Mouse (Mus musculus) CD4-positive, CD25-positive, alpha-beta regulatory T cell, adult 4 months (primary cell): ENCODE measurements around the gene Snx9. TPM values are rescaled to one million over a fixed set of nuclear protein-coding genes. Genes with fewer than 3 reads are reported as not detected.

ENCODE experiments used
- ATAC-seq: one replicate; pipeline ENCODE4 v1.8.0; 2017
- polyA plus RNA-seq, 2 experiments: library from polyadenylated mRNA; unstranded; fragments of 100-300 nt; shearing (Covaris generic); gene quantifications; one replicate each; pipeline ENCODE4 v1.2.1; 2017

The Snx9 gene
- polyA plus RNA-seq, 2 experiments from 2014 or later: 4.3 to 4.9 TPM

DNA sequence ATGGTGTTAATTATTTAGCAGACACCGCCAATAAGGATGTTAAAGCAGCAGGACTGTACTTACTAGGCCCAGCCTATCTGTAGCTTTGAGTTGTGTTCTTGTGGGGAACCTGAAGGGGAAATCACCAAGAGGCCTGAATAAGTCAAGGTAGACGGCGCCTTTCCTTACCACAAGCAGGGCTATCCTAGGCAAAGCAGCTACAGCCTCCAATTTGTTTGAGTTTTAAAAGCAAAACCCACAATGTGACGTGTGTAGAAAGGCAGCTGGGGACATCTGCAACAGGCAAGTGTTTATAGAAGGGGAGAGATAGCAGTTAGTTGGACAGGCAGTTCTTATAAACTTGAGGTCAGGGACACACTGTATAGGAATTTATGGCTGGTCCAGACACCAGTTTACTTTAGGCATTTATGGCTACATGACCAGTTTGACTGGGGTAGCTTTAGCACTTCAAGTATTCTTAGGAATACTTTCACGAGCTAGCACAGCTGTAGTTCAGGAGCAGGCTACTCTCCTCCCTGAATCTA, 129.2 kb downstream of the Snx9 start:
- no peak for ATAC-seq

DNA sequence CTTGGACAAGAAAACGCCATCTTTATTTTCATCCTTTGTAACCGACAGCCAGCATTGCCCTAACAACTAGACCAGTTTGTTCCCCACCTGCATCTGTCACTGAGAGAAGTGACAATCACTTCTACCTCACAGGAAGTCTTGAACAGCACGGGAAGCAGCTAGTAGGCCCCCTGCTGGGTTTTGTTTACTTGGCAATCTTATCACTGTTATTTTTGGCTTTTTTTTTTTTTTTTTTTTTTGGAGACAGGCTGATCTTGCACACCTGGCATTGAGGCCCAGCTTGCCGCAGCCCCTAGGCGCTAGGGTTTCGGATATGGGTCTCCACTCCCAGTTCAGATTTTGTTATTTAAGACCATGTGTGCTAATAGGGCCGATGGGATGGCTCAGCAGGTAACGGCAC, 132.4 kb downstream of the Snx9 start:
- no peak for ATAC-seq

DNA sequence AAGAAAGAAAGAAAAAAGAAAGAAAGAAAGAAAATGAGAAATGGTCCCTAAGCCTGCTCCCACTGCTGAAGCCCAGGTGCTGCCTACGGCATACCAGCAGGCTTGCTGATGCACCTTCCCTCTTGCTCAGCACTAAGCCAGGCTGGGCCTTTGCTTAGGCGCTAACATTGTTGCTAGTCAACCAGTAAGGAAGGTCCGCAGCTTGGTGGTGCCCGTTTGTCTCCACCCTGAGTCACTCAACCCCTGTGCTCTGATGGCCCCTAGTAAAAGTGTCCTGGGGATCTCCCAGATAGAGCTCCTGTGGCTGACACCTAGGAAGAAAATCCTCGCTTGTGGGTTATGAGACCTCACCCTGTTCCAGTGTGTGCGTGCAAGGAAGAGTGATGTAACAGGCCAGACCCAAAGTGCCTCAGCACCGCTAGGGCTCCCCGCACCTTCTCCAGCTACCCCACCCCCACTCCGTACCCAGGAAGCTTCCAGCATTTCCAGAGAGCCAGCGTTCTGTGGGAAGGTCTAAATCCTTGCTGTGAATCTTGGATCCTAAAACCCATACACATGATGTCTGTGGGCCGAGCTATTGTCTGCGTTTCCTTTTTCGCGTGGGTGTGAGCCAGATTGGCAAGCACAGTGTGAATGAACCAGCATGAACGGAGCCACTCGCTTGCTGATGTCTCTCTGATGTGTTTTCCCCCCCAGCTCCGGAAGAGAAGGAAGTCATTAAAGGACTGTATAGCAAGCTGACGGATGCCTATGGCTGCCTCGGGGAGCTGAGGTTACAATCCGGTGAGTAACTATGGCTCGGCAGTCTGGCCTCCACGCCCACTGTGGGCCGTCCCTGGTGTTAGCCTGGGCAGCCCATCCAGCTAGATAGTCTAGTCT, 134.2 kb downstream of the Snx9 start:
- ATAC-seq: peak; percentile 68

DNA sequence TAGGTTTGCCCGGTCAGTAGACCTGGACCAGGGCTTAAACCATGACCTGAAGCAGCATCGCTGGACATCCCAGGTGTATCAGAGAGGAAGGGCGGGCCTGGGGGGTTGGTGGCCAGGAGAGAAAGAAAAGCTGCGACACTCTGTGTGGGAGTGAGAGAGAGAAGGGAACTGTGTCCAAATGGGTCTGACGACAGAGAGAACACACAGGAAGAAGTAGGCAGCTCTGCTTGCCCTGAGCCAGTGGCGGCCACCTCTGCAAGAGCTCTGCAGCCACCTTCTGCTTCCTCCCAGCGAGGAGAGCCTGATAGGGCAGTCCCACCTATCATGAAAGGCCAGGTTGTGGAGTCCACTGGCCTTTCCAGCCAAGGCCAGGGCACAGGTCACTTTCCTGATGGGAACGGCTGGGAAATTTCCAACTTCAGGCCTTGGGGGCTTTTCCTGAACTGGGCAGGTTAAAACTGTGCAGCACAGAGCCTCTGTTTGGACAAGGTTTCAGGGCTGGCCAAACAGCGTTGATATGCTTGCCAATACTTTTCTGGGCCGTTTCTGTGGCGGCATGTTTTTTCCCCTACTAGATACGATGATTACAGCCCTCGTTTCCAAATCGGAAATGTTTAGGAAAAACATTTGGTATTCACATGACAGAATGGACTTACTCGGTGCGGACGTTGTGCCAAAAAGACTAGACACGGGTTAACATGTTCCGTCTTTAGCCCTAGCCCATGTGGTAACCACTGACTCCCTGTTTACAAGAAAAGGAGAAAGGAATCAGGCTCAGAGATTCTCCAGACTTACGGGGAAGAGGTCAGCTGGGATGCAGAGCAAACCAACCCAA, 135.3 kb downstream of the Snx9 start:
- peak; percentile 30 for ATAC-seq

DNA sequence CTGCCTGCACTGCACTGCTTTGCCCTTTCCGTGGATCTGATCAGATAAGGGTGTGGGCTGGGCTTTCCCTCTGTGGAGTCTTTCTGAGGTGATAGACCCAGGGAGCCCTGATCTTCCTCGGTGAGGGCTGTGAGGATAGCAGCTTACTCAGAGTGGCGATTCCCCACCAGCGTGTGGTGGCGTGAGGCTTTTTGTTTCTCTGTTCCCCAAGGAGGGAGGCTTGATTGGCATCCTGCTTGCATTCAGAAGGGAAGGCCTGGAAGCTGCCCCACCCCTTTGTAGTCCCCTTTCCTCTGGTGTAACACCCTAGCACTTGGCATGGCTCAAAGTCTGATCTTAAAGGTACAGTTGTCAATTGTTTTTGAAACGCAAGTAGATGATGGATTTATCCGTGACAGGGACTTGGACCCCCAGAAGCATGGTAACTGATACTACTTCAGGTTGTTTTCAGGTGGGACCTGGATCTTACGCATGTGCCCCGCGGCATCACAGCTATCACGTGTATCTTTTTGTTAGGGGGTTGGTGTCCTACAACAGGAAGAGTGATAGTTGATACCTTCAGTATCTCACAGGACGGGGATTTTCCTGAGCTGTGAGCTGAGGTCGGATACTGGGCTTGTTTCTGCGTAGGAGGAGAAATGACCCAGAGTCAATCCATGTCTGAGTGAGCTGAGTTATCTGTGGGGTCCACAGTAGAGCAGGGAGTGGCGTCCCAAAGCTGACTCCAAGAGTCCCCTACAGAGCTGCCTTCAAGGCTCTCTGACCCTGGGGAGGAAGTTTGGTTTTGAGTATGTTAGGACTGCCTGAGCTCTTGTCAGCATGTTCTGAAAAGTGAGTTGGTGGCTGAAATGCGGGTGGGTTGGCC, 136.2 kb downstream of the Snx9 start:
- ATAC-seq: peak; percentile 32

DNA sequence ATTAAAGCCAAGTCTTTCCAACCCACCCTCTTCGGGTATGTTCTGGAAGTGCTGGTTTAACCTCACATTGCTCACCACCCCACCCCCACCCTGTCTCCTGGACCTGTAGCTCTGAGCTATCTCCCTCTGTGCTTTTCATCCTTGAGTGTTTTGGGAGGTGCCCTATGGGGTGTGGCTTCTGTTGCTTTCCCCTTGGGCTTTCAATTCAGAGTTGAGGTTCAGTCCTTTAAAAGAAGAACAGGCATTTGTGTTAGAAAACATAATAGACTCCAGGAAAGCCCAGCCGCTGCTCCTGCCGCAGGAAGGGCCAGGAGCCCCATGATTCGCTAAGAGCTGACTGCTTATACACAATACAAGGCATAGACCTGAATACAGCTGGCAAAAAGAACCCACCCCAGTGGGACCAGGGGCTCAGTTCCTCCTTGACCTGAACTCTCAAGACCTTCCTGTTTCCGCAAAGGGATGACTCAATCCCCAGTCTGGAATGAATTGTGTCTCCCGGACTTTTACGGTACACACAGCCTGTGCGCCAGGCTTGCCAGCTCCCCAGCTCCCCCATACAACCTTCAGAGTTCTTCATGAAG, 136.9 kb downstream of the Snx9 start:
- no peak for ATAC-seq

DNA sequence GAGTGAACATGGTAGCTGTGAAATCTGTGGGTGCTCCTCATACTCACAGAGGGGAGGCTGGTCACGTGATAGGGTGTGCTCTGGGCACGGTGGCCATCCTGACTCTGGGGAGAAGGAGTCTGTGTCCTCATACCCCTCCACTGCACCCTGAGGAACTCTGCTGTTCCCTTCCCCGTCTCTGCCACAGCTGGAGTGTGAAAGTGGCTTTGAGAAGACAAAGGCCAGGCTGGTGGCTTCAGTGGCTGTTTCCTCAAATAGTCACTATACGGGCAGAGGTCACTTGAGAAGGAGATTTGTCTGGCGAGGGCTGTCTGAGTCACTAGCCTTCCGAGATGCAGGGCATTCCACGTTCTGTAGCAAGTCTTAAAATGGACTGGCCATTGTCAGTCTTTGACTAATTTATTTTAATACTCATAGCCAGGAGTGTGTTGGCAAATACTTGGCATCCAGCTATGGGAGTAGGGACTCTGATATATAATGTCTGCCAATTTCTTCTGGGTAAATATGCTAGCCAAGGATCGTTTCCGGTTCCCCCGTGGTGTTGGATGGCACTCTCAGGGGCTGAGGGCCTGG, 137.5 kb downstream of the Snx9 start:
- no peak for ATAC-seq

DNA sequence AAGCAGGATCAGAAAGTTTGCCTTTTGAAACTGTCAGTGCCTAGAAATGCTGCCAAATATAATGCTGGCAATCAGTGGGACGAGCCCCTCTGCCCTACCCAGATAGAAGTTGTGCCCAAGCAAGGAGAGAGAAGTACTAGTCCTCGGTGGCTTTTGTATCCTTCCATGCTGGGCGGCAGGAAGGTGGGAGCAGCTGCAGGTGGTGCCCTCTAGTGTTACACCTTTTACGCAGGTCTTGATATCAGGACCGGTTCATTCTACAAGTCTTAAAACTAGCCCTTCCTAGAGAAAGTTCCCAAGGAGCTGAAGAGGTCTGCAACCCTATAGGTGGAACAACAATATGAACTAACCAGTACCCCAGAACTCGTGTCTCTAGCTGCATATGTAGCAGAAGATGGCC, 139.7 kb downstream of the Snx9 start:
- ATAC-seq: no peak

Other genes with a start within 250 kb of the Snx9 start
- gene Synj2, start 100.0 kb downstream of the Snx9 start, polyA plus RNA-seq: 10 to 100 TPM; 11.3 to 19.9 TPM
- gene Serac1, start 238.4 kb downstream of the Snx9 start, polyA plus RNA-seq: 1 to 10 TPM; 1.4 to 2.3 TPM
- gene Gtf2h5, start 238.5 kb downstream of the Snx9 start, polyA plus RNA-seq: 10 to 100 TPM; 93.2 to 94.5 TPM